Mouse (Mus musculus): ENCODE results near the gene Rnf103. TPM values are rescaled to one million over a fixed set of nuclear protein-coding genes. Genes with fewer than 3 reads are reported as not detected.

The Rnf103 gene
- polyA plus RNA-seq, 1 experiment = 4.5 TPM

DNA sequence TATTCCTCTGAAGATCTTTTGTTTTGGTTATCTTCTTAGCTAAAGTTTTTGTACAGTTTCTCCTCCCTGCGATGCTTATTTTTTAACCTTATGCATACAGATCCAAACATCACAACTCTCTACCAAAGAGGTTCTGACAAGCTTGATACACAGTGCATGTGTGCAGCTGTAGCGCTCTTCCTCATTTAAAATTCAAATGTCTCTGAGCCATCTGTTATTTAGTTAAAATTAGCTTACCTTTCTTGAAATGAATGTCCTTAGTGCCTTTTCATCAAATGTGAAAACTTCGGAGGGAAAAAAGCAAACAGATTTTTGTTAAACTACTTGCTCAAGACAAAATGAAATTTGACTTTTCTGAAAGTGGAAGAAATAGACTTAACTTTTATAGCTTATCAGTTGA, 28.5 kb upstream of the Rnf103 start:
- no peak overlapping the region for H3K4me3 ChIP-seq (ENCODE audit: insufficient read depth, poor library complexity, severe bottlenecking)
- no peaks in the 10 kb centered on the region for H3K79me3 ChIP-seq (ENCODE audit: low read depth)
- no peaks in the 10 kb centered on the region for H3K36me3 ChIP-seq (ENCODE audit: control insufficient read depth, insufficient read depth)
- TF ChIP-seq CEBPB (IDR thresholded peaks at IDR 0.05; ENCODE audit: low read depth) (no peak), USF1 (IDR thresholded peaks at IDR 0.05; ENCODE audit: low read depth) (no peak), MAX (IDR thresholded peaks at IDR 0.05) (no peak), CTCF (IDR thresholded peaks at IDR 0.05; ENCODE audit: control insufficient read depth, insufficient read depth, insufficient read length) (no peak), MYOD1 (IDR thresholded peaks at IDR 0.05; ENCODE audit: control insufficient read depth, insufficient read length, low read depth) (no peak), MYOG (IDR thresholded peaks at IDR 0.05; ENCODE audit: control insufficient read depth, extremely low read depth, insufficient read length) (no peak), FOSL1 (IDR thresholded peaks at IDR 0.05; ENCODE audit: insufficient read depth, low read length, poor library complexity, severe bottlenecking) (no peak)
- H3ac ChIP-seq (ENCODE audit: control insufficient read depth, insufficient read length, low read depth) = no peak overlapping the region
- H3K27me3 ChIP-seq (ENCODE audit: control insufficient read depth, insufficient read depth, insufficient read length) = no peaks in the 10 kb centered on the region
- no peaks in the 10 kb centered on the region for H3K79me2 ChIP-seq (ENCODE audit: control insufficient read depth, insufficient read depth)

DNA sequence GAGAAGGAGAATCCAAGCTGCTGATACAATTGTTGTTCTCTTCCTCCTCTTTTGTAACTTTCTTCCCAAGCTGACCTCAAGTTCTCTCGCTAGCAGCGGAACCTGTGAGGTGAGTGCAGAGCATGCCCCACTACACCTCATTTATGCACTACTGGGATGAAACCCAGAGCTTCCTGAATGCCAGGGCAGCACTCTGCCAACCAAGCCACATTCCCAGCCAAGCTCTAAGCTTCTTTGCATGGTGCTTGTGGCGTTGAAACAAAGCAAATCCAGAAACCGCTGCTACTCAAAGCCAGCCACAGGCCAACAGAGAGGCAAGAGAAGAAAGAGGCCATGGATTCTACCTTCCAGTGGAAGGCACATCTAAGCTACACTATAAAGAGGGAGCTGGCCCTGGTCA, 25.9 kb upstream of the Rnf103 start:
- no peak overlapping the region for H3ac ChIP-seq (ENCODE audit: control insufficient read depth, insufficient read length, low read depth)
- no peaks in the 10 kb centered on the region for H3K36me3 ChIP-seq (ENCODE audit: control insufficient read depth, insufficient read depth)
- TF ChIP-seq MYOG (IDR thresholded peaks at IDR 0.05; ENCODE audit: control insufficient read depth, extremely low read depth, insufficient read length) (no peak), FOSL1 (IDR thresholded peaks at IDR 0.05; ENCODE audit: insufficient read depth, low read length, poor library complexity, severe bottlenecking) (no peak), CEBPB (IDR thresholded peaks at IDR 0.05; ENCODE audit: low read depth) (no peak), MAX (IDR thresholded peaks at IDR 0.05) (no peak), CTCF (IDR thresholded peaks at IDR 0.05; ENCODE audit: control insufficient read depth, insufficient read depth, insufficient read length) (no peak), MYOD1 (IDR thresholded peaks at IDR 0.05; ENCODE audit: control insufficient read depth, insufficient read length, low read depth) (no peak), USF1 (IDR thresholded peaks at IDR 0.05; ENCODE audit: low read depth) (no peak)
- no peaks in the 10 kb centered on the region for H3K79me3 ChIP-seq (ENCODE audit: low read depth)
- H3K79me2 ChIP-seq (ENCODE audit: control insufficient read depth, insufficient read depth) = no peaks in the 10 kb centered on the region
- H3K4me3 ChIP-seq (ENCODE audit: insufficient read depth, poor library complexity, severe bottlenecking) = no peak overlapping the region
- no peaks in the 10 kb centered on the region for H3K27me3 ChIP-seq (ENCODE audit: control insufficient read depth, insufficient read depth, insufficient read length)

GRCm38 (mm10) chr6:71469291-71469690, 24.4 kb upstream of the Rnf103 start:
- Histone ChIP-seq H3K36me3 (ENCODE audit: control insufficient read depth, insufficient read depth) (no peaks in the 10 kb centered on the region), H3K79me2 (ENCODE audit: control insufficient read depth, insufficient read depth) (no peaks in the 10 kb centered on the region), H3ac (ENCODE audit: control insufficient read depth, insufficient read length, low read depth) (no peak overlapping the region), H3K4me3 (ENCODE audit: insufficient read depth, poor library complexity, severe bottlenecking) (no peak overlapping the region), H3K27me3 (ENCODE audit: control insufficient read depth, insufficient read depth, insufficient read length) (no peaks in the 10 kb centered on the region), H3K79me3 (ENCODE audit: low read depth) (no peaks in the 10 kb centered on the region)
- TF ChIP-seq CEBPB (IDR thresholded peaks at IDR 0.05; ENCODE audit: low read depth) = no peak
- no peak for TF ChIP-seq USF1 (IDR thresholded peaks at IDR 0.05; ENCODE audit: low read depth)
- no peak for TF ChIP-seq CTCF (IDR thresholded peaks at IDR 0.05; ENCODE audit: control insufficient read depth, insufficient read depth, insufficient read length)
- TF ChIP-seq MAX (IDR thresholded peaks at IDR 0.05) = no peak
- no peak for TF ChIP-seq MYOD1 (IDR thresholded peaks at IDR 0.05; ENCODE audit: control insufficient read depth, insufficient read length, low read depth)
- no peak for TF ChIP-seq FOSL1 (IDR thresholded peaks at IDR 0.05; ENCODE audit: insufficient read depth, low read length, poor library complexity, severe bottlenecking)
- TF ChIP-seq MYOG (IDR thresholded peaks at IDR 0.05; ENCODE audit: control insufficient read depth, extremely low read depth, insufficient read length) = no peak

DNA sequence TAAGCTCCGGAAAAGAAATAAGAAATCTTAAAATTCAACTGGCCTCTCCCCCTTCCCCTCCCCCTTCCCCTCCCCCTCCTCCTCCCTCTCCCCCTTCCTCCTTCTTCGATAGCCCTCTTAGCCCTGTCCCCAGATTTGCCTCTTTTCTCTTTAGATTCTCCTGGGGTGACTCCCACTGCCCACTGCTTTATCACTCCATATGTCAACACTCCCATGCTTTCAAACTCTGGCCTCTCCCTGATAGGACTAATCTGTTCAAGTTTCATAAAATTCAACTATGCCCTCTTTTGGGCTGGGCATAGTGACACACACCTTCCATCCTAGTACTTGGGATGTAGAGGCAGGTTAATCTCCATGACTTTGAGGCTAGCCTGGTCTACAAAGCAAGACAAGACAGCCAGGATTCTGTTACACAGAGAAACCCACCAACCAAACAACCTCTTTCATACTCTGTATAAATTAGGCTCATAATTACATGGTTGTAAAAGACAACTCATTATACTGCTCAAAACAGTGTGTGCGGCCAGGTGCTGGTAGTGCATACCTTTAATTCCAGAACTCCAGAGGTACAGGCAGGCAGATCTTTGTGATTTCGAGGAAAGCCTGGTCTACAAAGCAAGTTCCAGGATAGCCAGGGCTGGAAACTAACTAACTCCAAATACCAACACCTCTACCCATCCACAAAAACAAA, 21.7 kb upstream of the Rnf103 start:
- Histone ChIP-seq H3ac (ENCODE audit: control insufficient read depth, insufficient read length, low read depth) (no peak overlapping the region), H3K79me2 (ENCODE audit: control insufficient read depth, insufficient read depth) (no peaks in the 10 kb centered on the region), H3K27me3 (ENCODE audit: control insufficient read depth, insufficient read depth, insufficient read length) (no peaks in the 10 kb centered on the region), H3K79me3 (ENCODE audit: low read depth) (no peaks in the 10 kb centered on the region), H3K36me3 (ENCODE audit: control insufficient read depth, insufficient read depth) (no peaks in the 10 kb centered on the region), H3K4me3 (ENCODE audit: insufficient read depth, poor library complexity, severe bottlenecking) (no peak overlapping the region)
- no peak for TF ChIP-seq USF1 (IDR thresholded peaks at IDR 0.05; ENCODE audit: low read depth)
- no peak for TF ChIP-seq MYOD1 (IDR thresholded peaks at IDR 0.05; ENCODE audit: control insufficient read depth, insufficient read length, low read depth)
- TF ChIP-seq MYOG (IDR thresholded peaks at IDR 0.05; ENCODE audit: control insufficient read depth, extremely low read depth, insufficient read length) = no peak
- TF ChIP-seq FOSL1 (IDR thresholded peaks at IDR 0.05; ENCODE audit: insufficient read depth, low read length, poor library complexity, severe bottlenecking) = no peak
- no peak for TF ChIP-seq CTCF (IDR thresholded peaks at IDR 0.05; ENCODE audit: control insufficient read depth, insufficient read depth, insufficient read length)

DNA sequence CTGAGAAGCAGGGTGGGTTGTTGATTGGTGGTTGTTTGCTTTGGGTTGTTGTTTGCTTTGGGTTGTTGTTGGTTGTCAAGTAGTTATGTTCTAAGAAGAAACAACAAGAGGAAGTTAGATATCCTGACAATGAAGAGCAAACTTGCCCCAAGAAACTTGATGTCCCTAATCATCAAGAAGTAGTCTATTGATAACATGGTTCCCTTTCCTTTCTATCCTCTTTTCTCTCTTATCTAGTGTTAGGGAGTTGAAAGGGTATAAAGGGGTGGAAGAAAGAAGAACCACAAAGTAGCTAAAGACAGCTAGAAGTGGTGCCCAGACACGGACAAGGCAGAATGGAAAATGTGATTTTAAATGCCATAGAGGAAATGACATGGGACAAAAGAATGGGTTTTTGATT, 20.9 kb upstream of the Rnf103 start:
- Histone ChIP-seq H3K36me3 (ENCODE audit: control insufficient read depth, insufficient read depth) (no peaks in the 10 kb centered on the region), H3K79me2 (ENCODE audit: control insufficient read depth, insufficient read depth) (no peaks in the 10 kb centered on the region), H3K79me3 (ENCODE audit: low read depth) (no peaks in the 10 kb centered on the region), H3K27me3 (ENCODE audit: control insufficient read depth, insufficient read depth, insufficient read length) (no peaks in the 10 kb centered on the region), H3K4me3 (ENCODE audit: insufficient read depth, poor library complexity, severe bottlenecking) (no peak overlapping the region), H3ac (ENCODE audit: control insufficient read depth, insufficient read length, low read depth) (no peak overlapping the region)
- no peak for TF ChIP-seq FOSL1 (IDR thresholded peaks at IDR 0.05; ENCODE audit: insufficient read depth, low read length, poor library complexity, severe bottlenecking)
- no peak for TF ChIP-seq USF1 (IDR thresholded peaks at IDR 0.05; ENCODE audit: low read depth)
- TF ChIP-seq MYOG (IDR thresholded peaks at IDR 0.05; ENCODE audit: control insufficient read depth, extremely low read depth, insufficient read length) = no peak
- TF ChIP-seq CEBPB (IDR thresholded peaks at IDR 0.05; ENCODE audit: low read depth) = no peak
- no peak for TF ChIP-seq MYOD1 (IDR thresholded peaks at IDR 0.05; ENCODE audit: control insufficient read depth, insufficient read length, low read depth)
- TF ChIP-seq MAX (IDR thresholded peaks at IDR 0.05) = no peak
